Mouse (Mus musculus): Measurements from ENCODE around the gene Jazf1. TPM values are rescaled to one million over a fixed set of nuclear protein-coding genes. Genes with fewer than 3 reads are reported as not detected.

Jazf1 gene
- total and polyA plus RNA-seq, 2 experiments from 2014 or later: 35.2 to 56.1 TPM

- Histone ChIP-seq H3K9me3 (ENCODE audit: low read length) (no peaks in the 10 kb centered on the region), H3K4me3 (ENCODE audit: low read length) (no peak overlapping the region), H3K27me3 (ENCODE audit: insufficient read depth, low read length) (no peaks in the 10 kb centered on the region), H3K36me3 (ENCODE audit: insufficient read depth, low read length) (no peaks in the 10 kb centered on the region), H3K4me1 (ENCODE audit: insufficient read depth, low read length) (peaks cover 20% of the 10 kb centered on the region; the same call in 1 of the 2 replicates), H3K9ac (replicated peaks; ENCODE audit: low read length) (no peak overlapping the region), H3K4me2 (ENCODE audit: low read depth, low read length) (no peak overlapping the region), H3K27ac (no peak overlapping the region)
- WGBS: 62% methylated on average over 6 of the region's 6 CpGs
- TF ChIP-seq CTCF (IDR thresholded peaks at IDR 0.05; ENCODE audit: low read depth): no peak
- DNase-seq (ENCODE audit: low spot score) (no peak), ATAC-seq (no peak)
Measured at GRCm38 (mm10) chr6:52848199-52848598, 220.2 kb downstream of the Jazf1 start.

DNA sequence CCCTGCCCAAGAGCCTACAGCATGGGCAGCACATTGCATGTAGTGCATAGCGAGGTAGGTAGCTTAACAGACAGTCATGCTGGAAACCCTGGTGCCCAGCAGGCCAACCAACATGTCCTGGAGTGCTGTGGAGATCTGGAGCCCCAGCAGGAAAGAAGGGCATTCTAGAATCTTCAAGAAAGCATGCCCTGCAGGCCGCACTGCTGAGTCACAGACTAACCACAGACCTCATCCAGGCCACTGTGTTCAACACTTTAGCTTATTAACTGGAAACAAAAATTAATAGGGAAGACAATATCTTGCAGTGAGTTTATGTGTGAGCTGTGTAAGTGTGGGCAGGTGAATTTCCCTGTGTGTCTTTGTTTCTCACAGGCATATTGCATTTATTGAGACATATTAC is 222.1 kb downstream of the Jazf1 start:
- H3K4me3 ChIP-seq (ENCODE audit: low read length): no peak overlapping the region
- no peaks in the 10 kb centered on the region for H3K9me3 ChIP-seq (ENCODE audit: low read length)
- no peak overlapping the region for H3K9ac ChIP-seq (replicated peaks; ENCODE audit: low read length)
- ATAC-seq: no peak
- TF ChIP-seq CTCF (IDR thresholded peaks at IDR 0.05; ENCODE audit: low read depth): no peak
- no peak overlapping the region for H3K27ac ChIP-seq
- H3K36me3 ChIP-seq (ENCODE audit: insufficient read depth, low read length): no peaks in the 10 kb centered on the region
- WGBS: 92% methylated on average over 2 of the region's 2 CpGs
- H3K4me1 ChIP-seq (ENCODE audit: insufficient read depth, low read length): peaks cover 5% of the 10 kb centered on the region; the same call in 1 of the 2 replicates
- DNase-seq (ENCODE audit: low spot score): no peak
- no peak overlapping the region for H3K4me2 ChIP-seq (ENCODE audit: low read depth, low read length)
- no peaks in the 10 kb centered on the region for H3K27me3 ChIP-seq (ENCODE audit: insufficient read depth, low read length)

GRCm38 (mm10) chr6:52844741-52845140 is 223.7 kb downstream of the Jazf1 start:
- no peak overlapping the region for H3K4me2 ChIP-seq (ENCODE audit: low read depth, low read length)
- DNase-seq (ENCODE audit: low spot score) (no peak), ATAC-seq (no peak)
- H3K9me3 ChIP-seq (ENCODE audit: low read length): no peaks in the 10 kb centered on the region
- 87% methylated on average over 3 of the region's 3 CpGs for WGBS
- H3K4me3 ChIP-seq (ENCODE audit: low read length): no peak overlapping the region
- H3K9ac ChIP-seq (replicated peaks; ENCODE audit: low read length): no peak overlapping the region
- no peaks in the 10 kb centered on the region; the same call in 1 of the 2 replicates for H3K4me1 ChIP-seq (ENCODE audit: insufficient read depth, low read length)
- H3K27ac ChIP-seq: no peak overlapping the region
- H3K27me3 ChIP-seq (ENCODE audit: insufficient read depth, low read length): no peaks in the 10 kb centered on the region
- no peaks in the 10 kb centered on the region for H3K36me3 ChIP-seq (ENCODE audit: insufficient read depth, low read length)
- no peak for TF ChIP-seq CTCF (IDR thresholded peaks at IDR 0.05; ENCODE audit: low read depth)

DNA sequence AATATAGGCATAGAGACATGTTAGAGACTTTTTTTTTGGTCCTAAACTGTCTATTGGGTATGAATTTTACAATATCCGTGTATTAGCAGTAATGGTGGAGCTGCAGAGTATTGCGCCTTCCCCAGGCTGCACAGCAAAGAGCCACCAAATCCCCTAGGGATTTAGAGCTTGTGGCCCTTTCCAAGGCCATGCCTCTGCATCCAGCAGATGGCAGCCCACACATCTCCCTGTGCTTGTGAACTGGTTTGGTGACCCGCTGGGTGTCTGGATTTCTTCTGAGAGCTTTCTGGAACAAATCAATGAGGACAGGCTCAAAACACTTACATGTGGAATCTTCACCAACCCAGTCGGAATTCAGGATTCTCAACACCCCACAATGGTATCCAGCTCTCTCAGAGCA is 225.4 kb downstream of the Jazf1 start:
- H3K36me3 ChIP-seq (ENCODE audit: insufficient read depth, low read length): no peaks in the 10 kb centered on the region
- 71% methylated on average over 4 of the region's 4 CpGs for WGBS
- peak; percentile 59 for DNase-seq (ENCODE audit: low spot score)
- no peak overlapping the region for H3K4me3 ChIP-seq (ENCODE audit: low read length)
- H3K27me3 ChIP-seq (ENCODE audit: insufficient read depth, low read length): no peaks in the 10 kb centered on the region
- no peak for ATAC-seq
- H3K9ac ChIP-seq (replicated peaks; ENCODE audit: low read length): no peak overlapping the region
- peak; percentile 60 for TF ChIP-seq CTCF (IDR thresholded peaks at IDR 0.05; ENCODE audit: low read depth)
- H3K9me3 ChIP-seq (ENCODE audit: low read length): no peaks in the 10 kb centered on the region
- no peak overlapping the region for H3K4me2 ChIP-seq (ENCODE audit: low read depth, low read length)
- H3K4me1 ChIP-seq (ENCODE audit: insufficient read depth, low read length): no peaks in the 10 kb centered on the region; the same call in 1 of the 2 replicates
- H3K27ac ChIP-seq: no peak overlapping the region

DNA sequence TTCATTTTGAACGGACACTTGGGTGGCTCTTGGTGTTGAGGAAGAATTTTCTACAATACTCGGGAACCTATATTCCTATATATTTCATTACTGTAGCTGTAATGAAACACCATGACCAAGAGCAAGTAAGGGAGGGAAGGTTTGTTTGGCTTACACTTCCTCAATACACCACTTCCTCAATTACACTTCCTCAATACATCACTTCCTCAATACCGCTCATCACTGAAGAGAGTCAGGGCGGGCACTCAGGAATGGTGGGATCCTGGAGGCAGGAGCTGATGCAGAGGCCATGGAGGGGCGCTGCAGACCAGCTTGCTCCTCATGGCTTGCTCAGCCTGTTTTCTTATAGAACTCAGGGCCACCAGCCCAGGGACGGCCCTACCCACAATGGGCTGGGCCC is 225.8 kb downstream of the Jazf1 start:
- Histone ChIP-seq H3K9ac (replicated peaks; ENCODE audit: low read length) (no peak overlapping the region), H3K27me3 (ENCODE audit: insufficient read depth, low read length) (no peaks in the 10 kb centered on the region), H3K4me2 (ENCODE audit: low read depth, low read length) (no peak overlapping the region), H3K4me3 (ENCODE audit: low read length) (no peak overlapping the region), H3K4me1 (ENCODE audit: insufficient read depth, low read length) (no peaks in the 10 kb centered on the region; the same call in 1 of the 2 replicates), H3K9me3 (ENCODE audit: low read length) (no peaks in the 10 kb centered on the region), H3K36me3 (ENCODE audit: insufficient read depth, low read length) (no peaks in the 10 kb centered on the region), H3K27ac (no peak overlapping the region)
- TF ChIP-seq CTCF (IDR thresholded peaks at IDR 0.05; ENCODE audit: low read depth): no peak
- DNase-seq (ENCODE audit: low spot score) (no peak), ATAC-seq (no peak)
- WGBS: 86% methylated on average over 6 of the region's 6 CpGs

GRCm38 (mm10) chr6:52841611-52842010 is 226.8 kb downstream of the Jazf1 start:
- WGBS: 77% methylated on average over 2 of the region's 2 CpGs
- H3K27ac ChIP-seq: no peak overlapping the region

GRCm38 (mm10) chr6:52840589-52841044 is 227.8 kb downstream of the Jazf1 start:
- 24% methylated on average over 9 of the region's 9 CpGs for whole genome bisulfite sequencing
- no peaks in the 10 kb centered on the region for H3K36me3 ChIP-seq (ENCODE audit: insufficient read depth, low read length)
- no peak overlapping the region for H3K27ac ChIP-seq
- H3K4me2 ChIP-seq (ENCODE audit: low read depth, low read length): no peak overlapping the region
- no peaks in the 10 kb centered on the region; the same call in 1 of the 2 replicates for H3K4me1 ChIP-seq (ENCODE audit: insufficient read depth, low read length)
- no peaks in the 10 kb centered on the region for H3K27me3 ChIP-seq (ENCODE audit: insufficient read depth, low read length)
- no peaks in the 10 kb centered on the region for H3K9me3 ChIP-seq (ENCODE audit: low read length)
- TF ChIP-seq CTCF (IDR thresholded peaks at IDR 0.05; ENCODE audit: low read depth): 0 out of 2 replicates have a peak, but pooled peaks have one; percentile 1
- peak; percentile 64 for DNase-seq (ENCODE audit: low spot score)
- no peak overlapping the region for H3K4me3 ChIP-seq (ENCODE audit: low read length)
- no peak overlapping the region for H3K9ac ChIP-seq (replicated peaks; ENCODE audit: low read length)
- peak; percentile 24; the same call in 1 of the 2 replicates for ATAC-seq

More at GRCm38 (mm10) chr6:52841611-52842010, 226.8 kb downstream of the Jazf1 start:
- H3K36me3 ChIP-seq (ENCODE audit: insufficient read depth, low read length): no peaks in the 10 kb centered on the region
- no peaks in the 10 kb centered on the region; the same call in 1 of the 2 replicates for H3K4me1 ChIP-seq (ENCODE audit: insufficient read depth, low read length)
- DNase-seq (ENCODE audit: low spot score): no peak
- no peak overlapping the region for H3K4me2 ChIP-seq (ENCODE audit: low read depth, low read length)
- no peak overlapping the region for H3K9ac ChIP-seq (replicated peaks; ENCODE audit: low read length)
- no peak overlapping the region for H3K4me3 ChIP-seq (ENCODE audit: low read length)
- ATAC-seq: no peak
- no peaks in the 10 kb centered on the region for H3K9me3 ChIP-seq (ENCODE audit: low read length)
- H3K27me3 ChIP-seq (ENCODE audit: insufficient read depth, low read length): no peaks in the 10 kb centered on the region
- TF ChIP-seq CTCF (IDR thresholded peaks at IDR 0.05; ENCODE audit: low read depth): no peak
